Mouse (Mus musculus) brain, embryonic 14.5 days (tissue): Measurements from ENCODE around the gene Zbtb8os. TPM values are rescaled to one million over a fixed set of nuclear protein-coding genes. Genes with fewer than 3 reads are reported as not detected.
"Not testable (repeated sequence)": the region's sequence is repeated elsewhere in the genome, so short reads cannot be mapped to it uniquely, and the experiment has no call there.

Experiments used
- DNase-seq: peaks from one replicate; pipeline ENCODE4 v3.0.0-alpha.2; 2011; ENCODE audit warnings: low read depth
- CTCF ChIP-seq: fragments of 200-500 bp; IDR thresholded peaks from 2 replicates; pipeline ENCODE4 v1.5.1; 2012; ENCODE audit warnings: inconsistent platforms, mild to moderate bottlenecking, moderate library complexity, borderline replicate concordance; ENCODE audit not compliant: insufficient read depth, insufficient read length; ENCODE audit errors: extremely low read depth
- POLR2A ChIP-seq: fragments of 200-500 bp; IDR thresholded peaks from 2 replicates; pipeline ENCODE4 v1.6.1; 2012; ENCODE audit warnings: mild to moderate bottlenecking, inconsistent platforms, borderline replicate concordance; ENCODE audit not compliant: poor library complexity, insufficient read depth, insufficient read length, severe bottlenecking; ENCODE audit errors: extremely low read depth
- polyA plus RNA-seq: library from polyadenylated mRNA; depleted of rRNA; stranded (reverse); fragments of >200 nt; gene quantifications from 2 replicates; pipeline ENCODE4 v1.2.3, GENCODE M21; 2012

The Zbtb8os gene
- polyA plus RNA-seq, 1 experiment, result 17.9 TPM

GRCm38 (mm10) chr4:129332846-129333245 is 2.6 kb upstream of the Zbtb8os start:
- DNase-seq, result no peak
- no peak for TF ChIP-seq POLR2A
- TF ChIP-seq CTCF, result no peak

- TF ChIP-seq CTCF (no peak), POLR2A (no peak)
- DNase-seq, result no peak
These were observed 749 bp upstream of the Zbtb8os start for GRCm38 (mm10) chr4:129334677-129335215.

GRCm38 (mm10) chr4:129336291-129336690 is 796 bp downstream of the Zbtb8os start:
- TF ChIP-seq CTCF (no peak), POLR2A (no peak)
- no peak for DNase-seq

- TF ChIP-seq POLR2A (no peak), CTCF (no peak)
- DNase-seq, result no peak
These were observed 4.2 kb downstream of the Zbtb8os start for GRCm38 (mm10) chr4:129339743-129340142.

- DNase-seq, result no peak
- peak; percentile 25; the same call in 1 of the 2 replicates for TF ChIP-seq CTCF
- no peak for TF ChIP-seq POLR2A
These were observed 6.4 kb downstream of the Zbtb8os start for GRCm38 (mm10) chr4:129341888-129342287.

GRCm38 (mm10) chr4:129342705-129343104 is 7.2 kb downstream of the Zbtb8os start:
- TF ChIP-seq POLR2A, result no peak
- no peak for TF ChIP-seq CTCF
- DNase-seq, result no peak

GRCm38 (mm10) chr4:129346481-129347154 is 11.1 kb downstream of the Zbtb8os start:
- peak; percentile 18 for DNase-seq
- TF ChIP-seq CTCF (no peak), POLR2A (no peak)

DNA sequence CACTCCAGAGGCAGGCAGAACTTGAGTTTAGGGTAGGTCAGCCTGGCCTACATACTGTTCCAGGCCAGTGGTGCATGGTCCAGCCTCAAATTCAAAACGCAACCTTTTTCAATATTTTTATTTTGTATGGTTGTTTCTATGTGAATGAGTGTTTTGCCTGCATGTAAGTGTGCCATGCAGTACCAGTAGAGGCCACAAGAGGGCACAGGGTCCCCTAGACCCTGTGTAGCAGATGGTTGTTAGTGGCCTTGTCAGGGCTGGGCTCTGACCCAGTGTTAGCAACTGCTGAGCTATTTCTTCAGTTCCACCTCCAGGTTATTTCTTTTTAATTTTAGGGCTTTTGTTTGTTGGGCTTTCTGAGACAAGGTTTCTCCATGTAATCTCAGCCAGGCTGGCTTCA is 15.1 kb downstream of the Zbtb8os start:
- TF ChIP-seq CTCF (peak; percentile 91), POLR2A (no peak)
- peak; percentile 91 for DNase-seq

DNA sequence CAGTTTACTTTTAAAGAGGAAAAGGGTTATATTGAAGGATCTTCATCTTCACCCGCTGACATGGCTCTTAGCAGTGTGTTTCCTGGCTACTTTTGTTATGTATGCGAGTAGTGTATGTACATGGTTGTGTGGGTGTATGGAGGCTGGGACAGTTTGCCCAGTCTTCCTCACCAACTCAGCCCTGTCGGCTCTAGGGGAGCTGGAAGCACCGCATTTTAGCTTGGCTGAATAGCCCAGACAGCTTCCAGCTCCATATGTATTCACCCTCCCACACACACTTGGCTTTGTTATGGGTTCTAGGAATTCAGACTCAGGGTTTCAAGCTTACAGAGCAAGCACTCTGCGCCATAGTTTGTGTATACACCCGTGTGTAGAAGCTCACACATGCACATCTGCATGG is 15.6 kb downstream of the Zbtb8os start:
- TF ChIP-seq CTCF (no peak), POLR2A (no peak)
- DNase-seq, result no peak

- TF ChIP-seq POLR2A (no peak), CTCF (no peak)
- no peak for DNase-seq
These were observed 17.7 kb downstream of the Zbtb8os start for GRCm38 (mm10) chr4:129353176-129353575.

GRCm38 (mm10) chr4:129354236-129354635 is 18.7 kb downstream of the Zbtb8os start:
- TF ChIP-seq CTCF, result no peak
- no peak for TF ChIP-seq POLR2A
- DNase-seq, result no peak

GRCm38 (mm10) chr4:129357613-129358163 is 22.2 kb downstream of the Zbtb8os start:
- TF ChIP-seq POLR2A (no peak), CTCF (no peak)
- no peak for DNase-seq

GRCm38 (mm10) chr4:129362238-129362637 is 26.7 kb downstream of the Zbtb8os start:
- not testable (repeated sequence) for DNase-seq
